Mouse (Mus musculus): Measurements from ENCODE around the gene Car10.

The Car10 gene

GRCm38 (mm10) chr11:93571917-93572641, 474.3 kb downstream of the Car10 start:
- DNase-seq (ENCODE audit: low read depth, low spot score) = no peak

GRCm38 (mm10) chr11:93577441-93577840, 479.6 kb downstream of the Car10 start:
- no peak for DNase-seq (ENCODE audit: low read depth, low spot score)

- DNase-seq (ENCODE audit: low read depth, low spot score) = no peak
These were observed 481.8 kb downstream of the Car10 start for GRCm38 (mm10) chr11:93579626-93580025.

GRCm38 (mm10) chr11:93581326-93581725, 483.5 kb downstream of the Car10 start:
- no peak for DNase-seq (ENCODE audit: low read depth, low spot score)

- DNase-seq (ENCODE audit: low read depth, low spot score) = no peak
These were observed 490.0 kb downstream of the Car10 start for GRCm38 (mm10) chr11:93587788-93588187.

- DNase-seq (ENCODE audit: low read depth, low spot score) = no peak
These were observed 492.8 kb downstream of the Car10 start for GRCm38 (mm10) chr11:93590652-93591051.

- DNase-seq (ENCODE audit: low read depth, low spot score) = no peak
These were observed 496.2 kb downstream of the Car10 start for GRCm38 (mm10) chr11:93594033-93594432.

- DNase-seq (ENCODE audit: low read depth, low spot score) = no peak
These were observed 500.3 kb downstream of the Car10 start for GRCm38 (mm10) chr11:93598175-93598574.

GRCm38 (mm10) chr11:93599755-93600154, 501.9 kb downstream of the Car10 start:
- no peak for DNase-seq (ENCODE audit: low read depth, low spot score)

GRCm38 (mm10) chr11:93603575-93603974, 505.7 kb downstream of the Car10 start:
- no peak for DNase-seq (ENCODE audit: low read depth, low spot score)

- no peak for DNase-seq (ENCODE audit: low read depth, low spot score)
These were observed 509.3 kb downstream of the Car10 start for GRCm38 (mm10) chr11:93607111-93607510.

GRCm38 (mm10) chr11:93608716-93609115, 510.9 kb downstream of the Car10 start:
- no peak for DNase-seq (ENCODE audit: low read depth, low spot score)

- no peak for DNase-seq (ENCODE audit: low read depth, low spot score)
These were observed 514.2 kb downstream of the Car10 start for GRCm38 (mm10) chr11:93612071-93612470.

- no peak for DNase-seq (ENCODE audit: low read depth, low spot score)
These were observed 517.0 kb downstream of the Car10 start for GRCm38 (mm10) chr11:93614851-93615250.

- DNase-seq (ENCODE audit: low read depth, low spot score) = no peak
These were observed 525.8 kb downstream of the Car10 start for GRCm38 (mm10) chr11:93623605-93624004.

GRCm38 (mm10) chr11:93639410-93639809, 541.6 kb downstream of the Car10 start:
- DNase-seq (ENCODE audit: low read depth, low spot score) = no peak

- DNase-seq (ENCODE audit: low read depth, low spot score) = no peak
These were observed 543.1 kb downstream of the Car10 start for GRCm38 (mm10) chr11:93640954-93641353.

GRCm38 (mm10) chr11:93642331-93642730, 544.5 kb downstream of the Car10 start:
- DNase-seq (ENCODE audit: low read depth, low spot score) = no peak

- DNase-seq (ENCODE audit: low read depth, low spot score) = no peak
These were observed 545.2 kb downstream of the Car10 start for GRCm38 (mm10) chr11:93643006-93643405.

GRCm38 (mm10) chr11:93643436-93643835, 545.6 kb downstream of the Car10 start:
- no peak for DNase-seq (ENCODE audit: low read depth, low spot score)

GRCm38 (mm10) chr11:93646216-93646615, 548.4 kb downstream of the Car10 start:
- no peak for DNase-seq (ENCODE audit: low read depth, low spot score)

Measured in CD4-positive, CD25-positive, alpha-beta regulatory T cell, adult 2 months (primary cell).